Mouse (Mus musculus): ENCODE measurements around the gene Xpc.
A peak's percentile ranks its signal among the peaks of the same experiment; 100 is the strongest.
"Not testable (repeated sequence)": the region's sequence is repeated elsewhere in the genome, so short reads cannot be mapped to it uniquely, and the experiment has no call there.

Xpc gene

GRCm38 (mm10) chr6:91472868-91473804 is 42.6 kb downstream of the Xpc start, which contains the start of the genes Chchd4 and Tmem43:
Gene Chchd4 (minus strand): TSS chr6:91473546.
Gene Tmem43 (plus strand): TSS chr6:91473703.
- peak; percentile 99 for DNase-seq (ENCODE audit: low spot score)

GRCm38 (mm10) chr6:91472319-91472718 is 43.4 kb downstream of the Xpc start:
- no peak for DNase-seq (ENCODE audit: low spot score)

- DNase-seq (ENCODE audit: low spot score): not testable (repeated sequence)
These were observed 44.3 kb downstream of the Xpc start for GRCm38 (mm10) chr6:91471427-91471826.

GRCm38 (mm10) chr6:91470712-91471111 is 45.0 kb downstream of the Xpc start:
- DNase-seq (ENCODE audit: low spot score): no peak

DNA sequence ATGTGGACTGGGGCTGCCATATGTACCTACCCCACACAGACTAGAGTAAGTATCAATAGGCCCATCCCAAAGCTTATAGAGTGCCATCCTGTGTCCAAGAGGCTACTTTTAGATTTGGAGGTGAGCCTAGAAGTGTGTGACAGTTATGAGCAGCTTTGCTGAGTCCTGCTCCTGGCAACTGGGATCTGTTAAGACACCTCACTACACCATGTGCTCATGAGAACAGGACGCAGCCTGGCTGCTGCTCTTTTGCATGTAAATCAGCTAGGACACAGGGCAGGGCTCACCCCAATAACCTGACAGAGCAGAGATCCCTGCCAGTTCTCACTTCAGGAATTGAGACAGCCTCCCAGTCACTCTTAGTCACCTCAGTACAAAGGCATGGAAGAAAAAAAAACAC is 48.6 kb downstream of the Xpc start:
- no peak for DNase-seq (ENCODE audit: low spot score)

DNA sequence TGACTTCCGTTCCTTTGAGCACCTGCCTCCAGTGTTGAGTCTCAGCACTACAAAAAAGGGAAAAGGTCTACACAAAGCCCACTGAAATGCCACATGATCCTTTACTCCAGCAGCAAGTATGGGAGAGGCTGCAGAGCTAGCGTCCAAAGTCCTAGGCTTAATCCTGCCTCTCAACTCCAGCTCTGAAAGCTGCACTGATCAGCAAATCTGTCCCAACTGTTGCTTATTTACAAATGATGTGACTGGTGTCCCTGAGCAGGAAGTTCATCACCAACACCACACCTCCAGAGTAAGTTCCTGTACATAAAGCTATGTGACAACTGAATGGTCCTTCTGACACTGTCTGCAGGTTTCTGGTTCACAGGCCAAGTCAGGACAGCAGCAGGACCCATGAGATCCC is 49.9 kb downstream of the Xpc start:
- DNase-seq (ENCODE audit: low spot score): no peak

GRCm38 (mm10) chr6:91459471-91459870 is 56.2 kb downstream of the Xpc start:
- DNase-seq (ENCODE audit: low spot score): no peak

GRCm38 (mm10) chr6:91454546-91454945 is 61.1 kb downstream of the Xpc start:
- DNase-seq (ENCODE audit: low spot score): no peak

DNA sequence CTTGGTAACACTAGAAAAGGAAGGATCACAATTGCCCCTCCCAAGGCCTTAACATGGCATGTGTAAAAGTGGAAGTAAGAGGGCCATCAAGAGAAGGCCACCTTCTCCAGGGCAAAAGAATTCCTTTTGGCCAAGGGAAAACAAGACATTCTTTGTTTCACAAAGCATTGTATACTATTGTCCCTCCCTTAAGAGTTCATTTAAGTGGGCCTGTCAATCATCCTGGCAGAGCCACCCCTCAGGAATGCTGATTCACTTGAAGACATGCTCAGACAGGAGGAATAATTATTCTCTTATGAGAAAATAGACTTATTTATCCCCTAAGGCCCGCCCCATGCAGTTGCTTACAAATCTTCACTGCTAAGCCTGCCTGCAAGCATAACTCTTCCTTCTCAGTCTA is 63.6 kb downstream of the Xpc start:
- no peak for DNase-seq (ENCODE audit: low spot score)

DNA sequence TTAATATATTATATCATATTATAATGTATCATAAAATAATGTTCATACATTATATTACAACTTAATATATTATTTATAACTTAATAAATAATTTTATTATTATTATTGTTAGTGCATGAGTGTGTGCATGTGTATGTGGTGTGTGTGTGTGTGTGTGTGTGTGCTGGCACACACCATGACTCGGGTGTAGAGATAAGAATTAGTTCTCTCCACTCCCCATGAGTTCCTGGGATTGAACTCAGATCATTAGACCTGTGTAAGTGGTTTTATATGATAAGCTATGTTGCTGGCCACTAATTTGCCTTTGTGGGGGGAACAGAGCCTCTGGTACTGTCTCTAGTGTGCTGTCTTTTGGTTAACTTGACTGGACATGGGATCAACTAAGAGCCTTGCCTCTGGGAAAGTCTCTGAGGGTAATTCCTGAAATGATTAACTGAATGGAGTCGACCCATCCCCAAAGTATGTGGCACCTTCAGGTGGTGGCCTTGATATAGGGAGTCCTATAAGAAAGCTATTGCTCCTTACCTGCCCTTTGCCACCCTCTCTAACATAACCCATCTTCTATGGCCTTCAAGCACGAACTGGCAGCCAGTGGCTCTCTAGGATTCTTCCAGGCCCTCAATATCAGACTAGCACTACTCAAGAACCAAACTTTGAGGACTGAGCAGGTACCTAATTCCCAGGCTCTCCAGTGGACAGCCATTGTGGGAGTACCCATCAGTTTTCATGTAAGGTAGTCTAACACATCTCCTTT is 66.0 kb downstream of the Xpc start:
- DNase-seq (ENCODE audit: low spot score): no peak

DNA sequence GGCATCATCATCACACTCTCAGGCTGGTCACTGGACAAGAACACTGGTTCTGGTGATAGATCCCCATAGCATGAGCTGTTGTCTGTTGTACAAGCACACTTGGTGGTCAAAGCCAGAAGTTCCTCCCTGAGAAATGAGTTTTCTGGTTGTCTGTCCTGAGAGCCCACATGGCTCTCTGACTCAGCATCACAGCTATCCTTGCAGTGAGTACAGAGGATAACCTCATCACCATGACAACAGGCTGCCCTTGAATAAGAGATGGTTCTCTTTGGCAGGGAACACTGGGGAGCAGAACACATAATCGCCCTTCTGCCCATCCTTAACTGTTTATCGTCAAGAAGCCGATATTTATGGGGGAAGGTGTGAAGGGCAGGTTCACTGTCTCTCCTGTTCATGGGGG is 70.4 kb downstream of the Xpc start:
- DNase-seq (ENCODE audit: low spot score): no peak

- DNase-seq (ENCODE audit: low spot score): no peak
These were observed 74.5 kb downstream of the Xpc start for GRCm38 (mm10) chr6:91441145-91441662.

- DNase-seq (ENCODE audit: low spot score): peak; percentile 93
These were observed 75.1 kb downstream of the Xpc start for GRCm38 (mm10) chr6:91440474-91441144.

All from T-cell, adult 2 months (primary cell).